Mouse (Mus musculus) embryo, embryonic 11 days (tissue): ENCODE results near the gene Rfxap.

Experiments
- DNase-seq: peaks from one replicate; pipeline ENCODE4 v3.0.0-alpha.2; 2015

The Rfxap gene

DNA sequence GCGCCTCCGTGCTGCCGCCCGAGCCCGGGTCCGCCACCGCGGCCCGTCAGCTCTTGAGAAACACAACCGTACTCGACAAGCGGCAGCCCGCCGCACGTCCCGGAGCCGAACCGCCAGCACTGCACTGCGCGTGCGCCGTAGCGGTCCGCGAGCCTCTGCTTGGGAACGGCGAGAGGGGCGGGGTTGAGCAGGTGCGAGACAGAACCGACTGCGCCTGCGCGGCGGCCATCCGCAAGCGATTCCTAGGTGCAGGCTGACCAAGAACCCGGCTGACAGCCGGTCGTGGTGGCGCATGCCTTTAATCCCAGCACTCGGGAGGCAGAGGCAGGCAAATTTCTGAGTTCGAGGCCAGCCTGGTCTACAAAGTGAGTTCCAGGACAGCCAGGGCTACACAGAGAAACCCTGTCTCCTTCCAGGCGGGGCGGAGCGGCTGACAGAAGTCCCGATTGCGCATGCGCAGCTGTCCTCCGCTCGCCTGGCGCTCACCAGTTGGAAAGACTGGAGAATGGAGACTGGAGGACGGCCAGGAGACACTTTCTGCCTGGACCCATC is at the start of gene Rfxap:
Gene Rfxap (minus strand): TSS at position 126 of the 552 bp plus-strand sequence.
- DNase-seq: peak; percentile 96

DNA sequence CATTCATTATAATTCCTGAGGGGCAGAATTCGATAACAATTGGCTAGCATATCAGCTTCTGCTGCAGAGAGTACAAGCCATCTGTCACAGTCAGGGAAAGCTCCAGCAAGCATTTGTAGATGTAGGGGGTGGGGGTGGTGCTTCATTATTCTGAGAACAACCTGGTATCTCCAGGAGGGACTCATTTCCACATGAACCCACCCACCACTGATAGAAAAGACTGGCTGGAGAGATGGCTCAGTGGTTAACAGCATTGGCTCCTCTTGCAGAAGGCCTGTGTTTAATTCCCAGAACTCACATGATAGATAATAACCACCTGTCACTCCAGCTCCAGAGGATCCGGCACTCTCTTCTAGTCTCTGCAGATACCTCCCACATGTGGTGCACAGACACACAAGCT is 27.8 kb upstream of the Rfxap start:
- no peak for DNase-seq

GRCm38 (mm10) chr3:54832491-54832890 is 24.9 kb upstream of the Rfxap start:
- no peak for DNase-seq

GRCm38 (mm10) chr3:54822526-54822925 is 14.9 kb upstream of the Rfxap start:
- no peak for DNase-seq

DNA sequence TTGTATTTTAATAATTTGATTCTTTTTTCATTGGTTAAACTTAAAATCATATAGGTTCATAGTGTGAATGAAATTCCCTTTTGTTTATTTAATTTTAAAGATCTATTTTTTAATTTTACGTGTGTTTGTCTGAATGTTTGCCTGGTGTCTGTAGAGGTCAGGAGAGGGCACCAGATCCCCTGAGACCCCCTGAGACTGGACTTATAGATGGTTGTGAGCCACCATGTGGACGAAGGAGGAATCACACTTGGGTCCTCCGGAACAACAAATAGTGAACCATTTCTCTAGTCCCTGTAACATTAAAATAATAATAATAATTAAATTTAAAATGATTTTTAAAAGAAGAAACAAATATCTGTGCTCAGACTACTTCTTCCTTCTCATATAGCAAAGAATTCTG is 7.7 kb upstream of the Rfxap start:
- DNase-seq: peak; percentile 82

GRCm38 (mm10) chr3:54814622-54815021 is 7.0 kb upstream of the Rfxap start:
- no peak for DNase-seq

- DNase-seq: no peak
Observed at GRCm38 (mm10) chr3:54813418-54813988, 5.9 kb upstream of the Rfxap start.

DNA sequence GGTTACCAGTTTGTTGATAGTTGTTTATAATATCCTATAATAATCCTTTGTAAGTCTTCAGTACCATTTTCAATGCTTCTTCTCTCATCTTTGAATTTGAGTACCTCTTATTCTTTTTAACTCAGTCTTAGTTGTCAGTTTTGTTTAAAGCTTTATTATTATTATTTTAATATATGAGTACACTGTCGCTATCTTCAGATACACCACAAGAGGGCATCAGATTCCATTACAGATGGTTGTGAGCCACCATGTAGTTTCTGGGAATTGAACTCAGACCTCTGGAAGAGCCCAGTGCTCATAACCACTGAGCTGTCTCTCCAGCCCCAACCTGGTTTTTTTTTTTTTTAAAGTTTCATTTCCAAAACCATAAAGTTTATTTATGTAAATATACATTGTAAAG is 4.0 kb upstream of the Rfxap start:
- no peak for DNase-seq

- DNase-seq: no peak
Observed at GRCm38 (mm10) chr3:54809111-54809510, 1.5 kb upstream of the Rfxap start.

DNA sequence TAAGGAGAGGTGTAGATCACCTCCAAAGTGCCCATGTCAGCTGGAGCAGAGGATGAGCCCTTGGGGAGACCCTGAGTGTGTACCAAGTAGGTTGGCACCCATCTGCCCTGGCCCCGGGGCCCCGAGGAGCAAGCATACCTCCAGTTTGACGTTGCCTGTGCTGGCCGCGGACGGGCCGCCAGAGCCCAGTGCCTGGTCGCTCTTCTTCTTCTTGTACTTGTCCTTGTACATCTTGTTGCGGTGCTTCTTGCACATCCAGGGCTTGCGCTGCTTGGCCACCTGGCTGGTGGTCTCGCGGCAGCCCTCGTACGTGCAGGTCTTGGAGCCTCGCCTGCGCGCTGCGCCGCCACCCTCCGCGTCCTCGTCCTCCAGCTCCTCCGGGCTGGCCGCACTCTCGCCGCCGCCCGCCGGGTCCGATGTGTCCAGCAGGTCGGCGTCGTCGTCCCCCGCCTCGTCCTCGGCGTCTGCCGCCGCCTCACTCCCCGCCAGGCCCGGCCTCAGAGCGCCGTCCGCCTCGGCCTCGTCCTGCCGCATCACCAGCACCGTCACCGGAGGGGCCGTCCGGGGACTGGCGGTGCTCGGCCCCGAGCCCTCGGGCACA is 430 bp downstream of the Rfxap start:
- DNase-seq: no peak

- no peak for DNase-seq
Observed at GRCm38 (mm10) chr3:54803713-54804112, 3.9 kb downstream of the Rfxap start.

DNA sequence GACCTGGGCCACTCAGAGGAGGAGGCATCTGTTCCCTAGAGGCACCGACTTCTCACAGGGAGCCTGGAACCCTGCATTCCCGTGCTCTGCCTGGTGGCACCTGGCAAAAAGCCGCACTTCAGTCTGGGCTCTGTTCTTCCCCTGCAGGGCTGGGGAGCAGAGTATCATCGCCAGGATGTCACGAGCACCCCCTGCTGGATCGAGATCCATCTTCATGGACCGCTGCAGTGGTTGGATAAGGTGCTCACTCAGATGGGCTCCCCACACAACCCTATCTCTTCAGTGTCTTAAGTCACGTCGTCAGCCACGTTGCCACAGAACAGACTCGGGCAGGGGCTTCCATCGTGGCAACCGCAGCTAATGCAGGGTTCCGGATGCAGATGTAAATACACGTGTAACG is 10.4 kb downstream of the Rfxap start:
- peak; percentile 65 for DNase-seq

DNA sequence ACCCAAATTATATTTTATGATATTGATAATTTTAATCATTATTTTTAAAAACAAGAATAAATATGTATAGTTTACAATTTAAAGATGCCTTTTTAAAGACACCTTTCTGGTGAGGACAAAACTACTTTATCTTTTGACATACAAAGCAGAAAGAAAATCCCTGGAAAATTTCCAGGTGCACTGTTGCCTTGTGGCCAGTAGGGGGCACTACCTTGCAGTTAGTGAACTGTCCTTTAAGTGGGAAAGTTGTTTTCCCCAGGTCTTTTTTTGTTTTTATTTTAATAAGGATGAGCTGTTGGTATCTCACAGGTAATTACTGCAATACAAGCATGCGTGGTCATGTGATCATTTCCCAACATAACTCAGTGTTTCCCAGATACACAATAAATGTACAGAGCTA is 11.8 kb downstream of the Rfxap start:
- no peak for DNase-seq

- DNase-seq: no peak
Observed at GRCm38 (mm10) chr3:54795379-54795778, 12.2 kb downstream of the Rfxap start.

- DNase-seq: no peak
Observed at GRCm38 (mm10) chr3:54793762-54794161, 13.8 kb downstream of the Rfxap start.

GRCm38 (mm10) chr3:54791822-54792677 is 15.5 kb downstream of the Rfxap start:
- DNase-seq: no peak

DNA sequence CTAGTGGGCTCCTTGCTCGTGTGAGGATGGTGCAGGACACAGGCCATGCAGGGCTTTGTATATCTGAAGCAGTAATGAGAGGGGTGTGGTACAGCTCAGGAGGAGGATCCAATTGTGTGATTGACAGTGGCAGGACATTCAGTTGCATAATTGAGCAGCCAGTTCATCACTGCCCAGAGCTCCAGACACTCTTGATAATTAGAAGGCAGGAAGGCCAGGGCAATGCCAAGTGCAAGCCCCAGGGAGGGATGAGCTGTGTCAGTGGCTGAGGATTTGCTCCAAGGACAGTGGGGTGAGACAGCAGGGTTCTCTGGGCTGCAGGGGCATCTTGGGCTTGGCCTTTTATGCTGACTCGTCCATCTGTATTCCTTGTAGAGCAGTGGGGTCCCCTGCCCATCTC is 17.0 kb downstream of the Rfxap start:
- DNase-seq: no peak

- DNase-seq: no peak
Observed at GRCm38 (mm10) chr3:54775989-54776631, 31.5 kb downstream of the Rfxap start.

DNA sequence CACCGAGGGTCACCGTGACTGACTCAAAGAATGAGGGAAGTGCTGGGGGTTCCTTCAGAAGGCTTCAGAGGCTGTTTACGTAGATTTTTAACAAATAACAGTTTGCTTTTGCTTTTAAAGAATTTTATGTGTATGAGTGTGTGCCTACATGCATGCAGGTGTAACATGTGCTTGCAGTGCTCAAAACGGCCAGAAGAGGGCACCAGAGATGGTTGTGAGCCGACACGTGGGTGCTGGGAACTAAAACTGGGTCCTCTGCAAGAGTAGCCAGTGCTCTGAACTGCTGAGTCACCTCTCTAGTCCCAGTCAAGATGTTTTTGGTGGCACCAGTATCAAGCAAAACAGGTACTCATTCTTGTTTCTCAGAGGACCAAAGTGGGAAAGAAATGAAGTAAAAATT is 34.0 kb downstream of the Rfxap start:
- no peak for DNase-seq

DNA sequence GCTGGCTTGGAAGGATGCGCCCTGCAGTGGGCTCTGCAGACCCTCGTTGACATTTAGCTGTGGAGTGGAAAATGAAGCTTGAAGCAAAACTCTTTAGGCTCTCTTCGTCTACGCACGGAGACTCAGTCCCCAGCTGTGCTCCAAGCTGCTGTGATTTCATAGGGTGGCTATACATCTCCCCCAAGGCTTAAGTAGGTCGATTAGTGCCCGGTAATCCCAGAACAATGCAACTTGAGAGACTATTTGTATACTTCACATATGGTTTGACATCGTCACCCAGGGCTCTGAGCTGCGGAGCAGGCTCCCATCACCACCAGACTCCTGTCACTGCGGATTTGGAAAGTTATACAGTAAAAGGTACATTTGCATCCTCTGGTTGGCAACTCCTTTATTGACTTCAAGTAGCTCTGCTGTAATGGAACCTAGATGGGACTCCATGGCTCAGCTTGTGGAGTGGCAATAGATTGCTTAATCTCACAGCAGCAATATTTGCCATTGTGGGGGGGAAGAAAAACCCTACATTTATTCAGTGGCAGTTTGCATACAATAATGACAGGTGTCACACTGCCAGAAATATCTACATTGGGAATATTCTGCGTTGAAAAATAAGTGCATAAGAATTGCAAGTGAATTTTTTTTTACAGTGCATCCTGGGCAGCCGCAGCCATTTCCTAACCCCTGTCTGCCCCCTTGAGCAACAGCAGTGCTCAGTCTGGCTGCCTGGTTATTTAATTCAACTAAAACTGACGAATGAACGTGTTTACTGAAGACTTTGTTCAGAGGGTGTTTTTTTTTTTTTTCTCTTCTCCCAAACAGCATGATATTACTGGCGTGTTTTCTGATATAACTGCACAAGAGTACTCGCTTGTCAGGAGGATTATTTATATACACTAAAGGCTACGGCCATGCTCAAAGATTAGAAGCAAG is 38.0 kb downstream of the Rfxap start:
- DNase-seq: no peak

DNA sequence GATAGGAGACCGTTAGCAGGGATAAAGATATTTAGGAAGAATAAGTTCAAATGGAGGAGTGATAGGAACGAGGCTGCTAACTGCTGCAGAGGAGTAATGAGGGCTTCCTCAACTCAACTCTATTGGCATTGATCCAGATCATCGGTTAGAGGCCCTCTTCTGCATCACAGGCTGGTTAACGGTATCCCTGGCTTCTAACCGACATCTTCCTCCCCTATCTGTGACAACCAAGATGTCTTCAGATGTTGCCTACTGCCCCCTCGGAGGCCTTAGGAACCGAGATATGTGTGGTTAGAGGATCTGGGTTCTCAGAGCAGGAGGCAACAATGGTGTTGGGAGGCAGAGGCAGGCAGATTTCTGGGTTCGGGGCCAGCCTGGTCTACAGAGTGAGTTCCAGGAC is 39.0 kb downstream of the Rfxap start:
- no peak for DNase-seq

DNA sequence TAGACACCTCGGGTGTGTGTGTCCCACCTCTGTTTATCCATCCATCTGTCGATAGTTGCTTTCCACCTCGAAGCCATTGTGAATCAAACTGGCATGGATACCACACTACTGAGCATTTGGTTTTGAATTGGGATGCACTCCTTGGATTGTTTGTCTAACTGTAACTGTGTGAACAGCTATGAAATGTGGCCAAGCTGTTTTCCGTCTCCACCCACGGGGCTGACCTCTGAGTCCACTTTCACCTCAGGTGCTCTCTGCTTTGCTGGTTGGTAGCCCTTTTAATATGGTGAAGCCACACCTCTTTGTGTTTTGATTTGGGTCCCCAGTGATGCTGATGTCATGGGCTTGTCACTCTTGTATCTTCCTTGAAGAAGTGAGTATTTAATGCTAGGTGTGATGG is 40.8 kb downstream of the Rfxap start:
- DNase-seq: no peak
